Mouse (Mus musculus) megakaryocyte, embryonic 14.5 days (primary cell): ENCODE results near the gene Pepd.

Source experiments
- FLI1 ChIP-seq: IDR thresholded peaks from 2 replicates; pipeline ENCODE4 v1.6.1; 2012; ENCODE audit warnings: low read length, inconsistent platforms, mixed read lengths
- GATA1 ChIP-seq: IDR thresholded peaks from 3 replicates; pipeline ENCODE4 v1.6.1; 2012; ENCODE audit warnings: mixed read lengths, low read length, inconsistent platforms, borderline replicate concordance

GRCm38 (mm10) chr7:34919054-34919453 lies 6.9 kb downstream of the Pepd start:
- TF ChIP-seq GATA1 (no peak), FLI1 (no peak)
